Mouse (Mus musculus): ENCODE data around the gene Nup62. TPM values are rescaled to one million over a fixed set of nuclear protein-coding genes. Genes with fewer than 3 reads are reported as not detected.

Gene Nup62
- polyA plus RNA-seq, 1 experiment, result 89.3 TPM

- no peak for TF ChIP-seq GATA1 (IDR thresholded peaks at IDR 0.05; ENCODE audit: low read length)
Observed at GRCm38 (mm10) chr7:44814423-44814822, 1.5 kb upstream of the Nup62 start.

GRCm38 (mm10) chr7:44814952-44815553 lies 835 bp upstream of the Nup62 start:
- no peak for TF ChIP-seq GATA1 (IDR thresholded peaks at IDR 0.05; ENCODE audit: low read length)

- TF ChIP-seq GATA1 (IDR thresholded peaks at IDR 0.05; ENCODE audit: low read length), result no peak
Observed at GRCm38 (mm10) chr7:44816470-44817021, 658 bp downstream of the Nup62 start, which contains the start of gene Atf5. Atf5 (minus strand) TSS chr7:44816658.

- TF ChIP-seq GATA1 (IDR thresholded peaks at IDR 0.05; ENCODE audit: low read length), result no peak
Observed at GRCm38 (mm10) chr7:44817441-44817840, 1.6 kb downstream of the Nup62 start.

GRCm38 (mm10) chr7:44818164-44818563 lies 2.3 kb downstream of the Nup62 start:
- TF ChIP-seq GATA1 (IDR thresholded peaks at IDR 0.05; ENCODE audit: low read length), result no peak

- TF ChIP-seq GATA1 (IDR thresholded peaks at IDR 0.05; ENCODE audit: low read length), result no peak
Observed at GRCm38 (mm10) chr7:44818751-44819235, 2.9 kb downstream of the Nup62 start.

- TF ChIP-seq GATA1 (IDR thresholded peaks at IDR 0.05; ENCODE audit: low read length), result no peak
Observed at GRCm38 (mm10) chr7:44819391-44819790, 3.5 kb downstream of the Nup62 start.

- no peak for TF ChIP-seq GATA1 (IDR thresholded peaks at IDR 0.05; ENCODE audit: low read length)
Observed at GRCm38 (mm10) chr7:44819863-44820262, 4.0 kb downstream of the Nup62 start.

- TF ChIP-seq GATA1 (IDR thresholded peaks at IDR 0.05; ENCODE audit: low read length), result no peak
Observed at GRCm38 (mm10) chr7:44820525-44820924, 4.6 kb downstream of the Nup62 start.

GRCm38 (mm10) chr7:44821666-44822448 lies 6.0 kb downstream of the Nup62 start:
- TF ChIP-seq GATA1 (IDR thresholded peaks at IDR 0.05; ENCODE audit: low read length), result no peak

GRCm38 (mm10) chr7:44823409-44823808 lies 7.5 kb downstream of the Nup62 start:
- no peak for TF ChIP-seq GATA1 (IDR thresholded peaks at IDR 0.05; ENCODE audit: low read length)

GRCm38 (mm10) chr7:44824872-44825271 lies 9.0 kb downstream of the Nup62 start:
- TF ChIP-seq GATA1 (IDR thresholded peaks at IDR 0.05; ENCODE audit: low read length), result no peak

GRCm38 (mm10) chr7:44826771-44827170 lies 10.9 kb downstream of the Nup62 start:
- no peak for TF ChIP-seq GATA1 (IDR thresholded peaks at IDR 0.05; ENCODE audit: low read length)

GRCm38 (mm10) chr7:44828706-44829105 lies 12.8 kb downstream of the Nup62 start:
- TF ChIP-seq GATA1 (IDR thresholded peaks at IDR 0.05; ENCODE audit: low read length), result no peak

- TF ChIP-seq GATA1 (IDR thresholded peaks at IDR 0.05; ENCODE audit: low read length), result no peak
Observed at GRCm38 (mm10) chr7:44832763-44833162, 16.9 kb downstream of the Nup62 start.

GRCm38 (mm10) chr7:44835373-44836015 lies 19.6 kb downstream of the Nup62 start:
- TF ChIP-seq GATA1 (IDR thresholded peaks at IDR 0.05; ENCODE audit: low read length), result no peak

Data from G1E-ER4 (cell line).